Mouse (Mus musculus) heart, adult 2 months (tissue): ENCODE results near the gene Mdm1. TPM values are rescaled to one million over a fixed set of nuclear protein-coding genes. Genes with fewer than 3 reads are reported as not detected.

Experiments used
- DNase-seq, 2 experiments: peaks; one replicate each; pipeline ENCODE4 v3.0.0; 2021
- H3K27ac ChIP-seq: fragments of 200-600 bp; 2 replicates; pipeline ENCODE4 v1.8.1; 2022
- H3K27me3 ChIP-seq: fragments of 200-500 bp; 2 replicates; pipeline ENCODE4 v1.6.1; 2012; ENCODE audit warnings: mild to moderate bottlenecking, low read length, inconsistent platforms, mixed read lengths; ENCODE audit not compliant: control insufficient read depth, insufficient read depth
- H3K36me3 ChIP-seq: fragments of 200-500 bp; 2 replicates; pipeline ENCODE4 v1.6.1; 2012; ENCODE audit warnings: low read length, inconsistent platforms; ENCODE audit not compliant: control insufficient read depth, insufficient read depth
- H3K4me1 ChIP-seq: fragments of 200-500 bp; 2 replicates; pipeline ENCODE4 v1.6.1; 2011; ENCODE audit warnings: low read length; ENCODE audit not compliant: control insufficient read depth, insufficient read depth
- H3K4me3 ChIP-seq: fragments of 200-600 bp; 2 replicates; pipeline ENCODE4 v1.8.1; 2022
- H3K79me2 ChIP-seq: fragments of 200-500 bp; replicated peaks from 2 replicates; pipeline ENCODE4 v1.6.1; 2012; ENCODE audit warnings: mild to moderate bottlenecking, inconsistent platforms, low read length, moderate library complexity, mixed read lengths; ENCODE audit not compliant: control insufficient read depth, insufficient read depth
- H3K9ac ChIP-seq: fragments of 200-500 bp; 2 replicates; pipeline ENCODE4 v1.6.1; 2012; ENCODE audit warnings: low read depth, mild to moderate bottlenecking, control low read depth, inconsistent platforms, low read length, mixed read lengths
- CTCF ChIP-seq: fragments of 200-600 bp; IDR thresholded peaks from 2 replicates; pipeline ENCODE4 v1.8.1; 2022; ENCODE audit warnings: antibody characterized with exemption, mild to moderate bottlenecking, moderate library complexity
- EP300 ChIP-seq: fragments of 200-500 bp; IDR thresholded peaks from 2 replicates; pipeline ENCODE4 v1.6.1; 2011; ENCODE audit warnings: low read depth, low read length, control low read depth; ENCODE audit not compliant: insufficient read depth
- POLR2A ChIP-seq: fragments of 200-500 bp; IDR thresholded peaks from 2 replicates; pipeline ENCODE4 v1.6.1; 2011; ENCODE audit warnings: mild to moderate bottlenecking, low read depth, low read length, control low read depth; ENCODE audit not compliant: insufficient read depth
- WGBS: fragments of 180-500 bp; shearing (Covaris S2); methylation state at CpG from one replicate; pipeline ENCODE4 v1.1.7; 2018; 5-methylcytosine and 5-hydroxymethylcytosine counted together
- intact Hi-C: fragments of 180-260 bp; cut with DNase I; formaldehyde crosslinking; loops from one replicate; pipeline ENCODE4 v1.15.1; 2025
- long read RNA-seq: library from polyadenylated mRNA; stranded (forward); transcript quantifications from one replicate; pipeline ENCODE4 v2.0.0, GENCODE M21; 2021
- polyA plus RNA-seq: library from polyadenylated mRNA; depleted of rRNA; stranded (reverse); fragments of >200 nt; gene quantifications from 2 replicates; pipeline ENCODE4 v1.2.3, GENCODE M21; 2012; rRNA removed
- total RNA-seq, 2 experiments: library from RNA; stranded (reverse); gene quantifications; 2 replicates each; pipeline ENCODE4 v1.2.3; 2021

Mdm1 gene
- total RNA-seq, result 1 to 10 TPM; 3.9 to 4.0 TPM
- polyA plus RNA-seq, result 3.3 and 5.9 TPM in 2 replicates
- long read RNA-seq, partial matches to known transcripts, result 1 of 10 reads
- long read RNA-seq, other reads (novel, unspliced or antisense), result 1 of 10 reads

DNA sequence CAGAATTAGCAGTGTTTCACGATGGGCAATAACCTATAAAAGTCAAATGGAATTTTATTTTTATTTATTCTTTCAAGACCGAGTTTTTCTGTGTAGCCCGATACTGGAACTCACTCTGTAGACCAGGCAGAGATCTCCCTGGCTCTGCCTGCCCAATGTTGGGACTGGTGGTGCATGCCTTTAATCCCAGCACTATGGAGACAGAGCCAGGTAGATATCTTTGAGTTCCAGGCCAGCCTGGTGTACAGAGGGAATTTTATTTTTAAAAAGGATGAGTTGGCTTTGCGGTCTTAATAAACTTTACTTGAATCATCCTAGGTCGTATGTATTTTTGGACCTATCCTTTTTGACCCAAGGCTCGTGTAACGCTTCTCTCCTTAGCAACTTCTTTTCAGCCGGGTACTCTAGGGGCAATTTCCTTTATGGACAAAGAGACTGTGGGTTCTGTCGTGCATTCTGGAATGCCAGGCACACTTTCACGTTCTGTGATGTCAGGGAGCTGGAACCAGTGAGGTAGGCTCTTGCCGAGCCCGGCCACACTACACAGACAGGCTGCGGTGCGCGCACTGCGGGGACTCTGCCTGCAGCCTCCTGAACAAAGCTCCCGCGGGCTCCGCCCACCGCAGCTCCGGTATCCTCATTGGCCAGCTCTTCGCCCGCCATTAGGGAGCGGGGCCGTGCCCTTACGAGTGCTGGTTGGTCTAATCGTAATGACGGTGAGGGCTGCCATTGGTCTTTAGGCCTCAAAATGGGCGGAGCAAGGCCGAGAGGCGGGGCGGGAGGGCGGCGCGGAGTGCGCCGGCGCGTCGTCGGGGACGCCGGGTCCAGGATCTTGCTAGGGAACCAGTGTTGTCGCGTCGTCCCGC lies at the start of gene Mdm1:
Gene Mdm1 (plus strand): TSS at position 794 of the 866 bp plus-strand sequence.
- no peaks in the 10 kb centered on the region for H3K27me3 ChIP-seq
- peak; percentile 99 for DNase-seq
- H3K9ac ChIP-seq, result peak within 1 kb of the TSS; percentile 79
- no peaks in the 10 kb centered on the region for H3K4me1 ChIP-seq
- H3K4me3 ChIP-seq, result peak within 1 kb of the TSS; percentile 63
- H3K79me2 ChIP-seq, result no peaks in the 10 kb centered on the region
- intact Hi-C loops, result no loop called here
- TF ChIP-seq POLR2A, result peak; percentile 56
- no peak for TF ChIP-seq EP300
- TF ChIP-seq CTCF, result no peak
- no peaks in the 10 kb centered on the region for H3K36me3 ChIP-seq
- WGBS, result 5% methylated on average over 47 of the region's 47 CpGs
- H3K27ac ChIP-seq, result peak within 1 kb of the TSS; percentile 26; the same call in 1 of the 2 replicates

DNA sequence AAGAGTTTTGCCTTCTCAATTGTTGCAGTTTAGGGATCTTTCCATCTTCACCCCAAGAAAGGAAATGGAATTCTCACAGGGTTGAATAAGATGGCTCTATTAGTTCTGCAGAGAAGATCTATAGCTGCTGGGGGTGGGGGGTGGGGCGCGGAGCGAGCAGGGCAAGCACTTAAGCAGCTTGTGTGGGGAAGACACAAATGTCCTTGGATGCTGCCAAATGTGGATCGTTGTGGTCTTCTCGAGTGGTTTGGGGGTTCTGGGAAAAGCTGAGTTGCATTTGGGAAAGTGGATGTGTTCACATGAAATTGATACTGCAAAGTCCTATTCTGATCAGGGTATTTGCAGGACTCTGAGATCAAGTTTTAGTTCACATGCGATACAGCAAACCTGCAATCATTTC lies 48.9 kb upstream of the Mdm1 start:
- Histone ChIP-seq H3K36me3 (no peaks in the 10 kb centered on the region), H3K27ac (no peak overlapping the region), H3K79me2 (no peaks in the 10 kb centered on the region), H3K4me3 (no peak overlapping the region), H3K4me1 (peaks cover 5% of the 10 kb centered on the region; the same call in 1 of the 2 replicates), H3K9ac (no peak overlapping the region), H3K27me3 (no peaks in the 10 kb centered on the region)
- intact Hi-C loops, result no loop called here
- TF ChIP-seq CTCF (no peak), EP300 (no peak), POLR2A (no peak)
- 87% methylated on average over 6 of the region's 6 CpGs for WGBS
- DNase-seq, result no peak

DNA sequence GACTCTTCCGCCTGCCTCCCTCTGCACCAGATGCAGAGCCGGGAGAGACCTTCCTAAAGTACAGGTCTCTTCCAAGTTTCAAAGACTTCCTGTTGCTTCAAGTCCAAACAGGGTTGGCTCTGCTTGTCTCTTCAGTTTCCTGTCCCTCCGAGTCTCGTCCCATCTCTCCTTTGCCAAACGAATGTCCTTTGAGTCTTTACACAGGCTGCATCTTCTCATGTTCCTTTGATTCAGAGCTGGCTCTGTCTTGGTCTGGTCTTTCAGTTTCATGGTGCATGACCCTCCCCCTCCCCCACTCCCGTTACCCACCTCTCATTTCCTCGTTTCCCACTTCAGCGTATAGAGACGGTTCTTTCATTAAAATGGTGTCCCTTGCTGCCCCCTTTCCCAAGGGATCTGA lies 47.9 kb upstream of the Mdm1 start:
- TF ChIP-seq POLR2A (no peak), CTCF (no peak), EP300 (no peak)
- Histone ChIP-seq H3K9ac (no peak overlapping the region), H3K36me3 (no peaks in the 10 kb centered on the region), H3K4me3 (no peak overlapping the region), H3K27me3 (no peaks in the 10 kb centered on the region), H3K79me2 (no peaks in the 10 kb centered on the region), H3K27ac (no peak overlapping the region), H3K4me1 (peaks cover 3% of the 10 kb centered on the region; the same call in 1 of the 2 replicates)
- 20% methylated on average over 9 of the region's 9 CpGs for WGBS
- intact Hi-C loops, result no loop called here
- DNase-seq, result no peak

DNA sequence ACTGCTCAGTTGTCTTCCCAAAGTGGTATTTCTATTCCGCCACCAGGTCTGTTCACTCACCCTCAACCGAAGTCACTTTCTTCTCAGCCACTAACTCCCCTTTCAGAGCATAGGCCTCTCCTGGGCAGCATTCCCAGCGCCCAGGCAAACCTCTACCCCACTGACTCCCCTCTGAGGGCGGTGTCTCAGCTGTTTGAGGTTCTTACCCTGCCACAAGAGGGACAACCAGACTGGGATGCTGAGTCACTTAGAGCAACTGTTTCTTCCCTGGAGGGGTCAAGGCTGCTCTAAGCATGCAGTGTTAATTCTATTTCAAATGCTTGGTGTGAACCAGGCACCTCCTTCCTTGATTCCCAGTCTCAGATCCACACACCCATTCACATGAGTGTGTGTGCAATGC lies 46.8 kb upstream of the Mdm1 start:
- peaks cover 3% of the 10 kb centered on the region; the same call in 1 of the 2 replicates for H3K4me1 ChIP-seq
- intact Hi-C loops, result no loop called here
- DNase-seq, result no peak
- 88% methylated on average over 4 of the region's 4 CpGs for WGBS
- H3K79me2 ChIP-seq, result no peaks in the 10 kb centered on the region
- H3K4me3 ChIP-seq, result no peak overlapping the region
- no peaks in the 10 kb centered on the region for H3K27me3 ChIP-seq
- TF ChIP-seq CTCF, result no peak
- no peak for TF ChIP-seq POLR2A
- no peak for TF ChIP-seq EP300
- H3K9ac ChIP-seq, result no peak overlapping the region
- H3K27ac ChIP-seq, result no peak overlapping the region
- no peaks in the 10 kb centered on the region for H3K36me3 ChIP-seq

DNA sequence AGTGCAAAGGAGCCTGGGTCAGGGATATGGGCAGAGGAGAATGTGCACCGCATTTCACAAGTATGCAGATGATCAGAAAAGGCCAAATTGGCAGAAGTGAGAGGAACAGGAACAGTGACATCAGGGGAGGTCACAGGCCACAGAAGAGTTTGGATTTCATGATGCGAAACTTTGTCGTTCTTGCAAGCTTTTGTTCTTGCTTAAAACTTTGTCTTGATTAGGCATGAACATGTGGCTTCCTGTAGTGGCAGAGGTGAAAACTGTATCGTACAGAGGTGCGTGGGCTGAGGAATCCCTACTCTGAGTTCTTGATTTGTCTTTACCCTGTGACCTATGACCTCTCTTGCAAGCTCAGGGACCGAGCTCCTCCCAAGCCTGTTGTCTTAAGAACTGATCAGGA lies 45.4 kb upstream of the Mdm1 start:
- H3K4me3 ChIP-seq, result no peak overlapping the region
- WGBS, result 78% methylated on average over 6 of the region's 6 CpGs
- H3K27me3 ChIP-seq, result no peaks in the 10 kb centered on the region
- no peak overlapping the region for H3K9ac ChIP-seq
- no peaks in the 10 kb centered on the region for H3K79me2 ChIP-seq
- H3K4me1 ChIP-seq, result peaks cover 3% of the 10 kb centered on the region; the same call in 1 of the 2 replicates
- no peak overlapping the region for H3K27ac ChIP-seq
- no peaks in the 10 kb centered on the region for H3K36me3 ChIP-seq
- TF ChIP-seq POLR2A, result no peak
- TF ChIP-seq CTCF, result no peak
- TF ChIP-seq EP300, result no peak
- DNase-seq, result no peak
- intact Hi-C loops, result no loop called here

DNA sequence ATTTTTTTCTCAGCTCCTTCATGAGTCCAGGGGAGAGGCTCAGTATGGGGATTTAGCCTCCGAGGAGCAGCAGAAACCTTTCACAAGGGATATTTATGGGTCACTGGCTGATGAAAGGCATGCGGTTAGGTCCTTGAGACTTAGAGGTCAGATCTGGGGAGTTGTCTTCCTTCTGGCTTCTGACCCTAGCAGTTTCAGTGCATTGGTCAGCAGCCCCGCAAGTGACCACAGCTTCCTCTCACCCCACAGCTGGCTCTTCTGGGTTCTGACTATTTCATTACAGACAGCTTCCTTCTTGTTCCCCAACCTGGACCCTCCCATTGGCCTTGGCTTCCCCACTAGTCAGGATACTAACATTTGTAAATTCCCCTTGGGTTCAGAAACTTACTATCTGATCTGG lies 43.7 kb upstream of the Mdm1 start:
- DNase-seq, result peak in 1 of 2 experiments; percentile 69
- Histone ChIP-seq H3K36me3 (no peaks in the 10 kb centered on the region), H3K4me1 (peaks cover 3% of the 10 kb centered on the region; the same call in 1 of the 2 replicates), H3K4me3 (no peak overlapping the region), H3K9ac (no peak overlapping the region), H3K27ac (no peak overlapping the region), H3K27me3 (no peaks in the 10 kb centered on the region), H3K79me2 (no peaks in the 10 kb centered on the region)
- WGBS, result 56% methylated on average over 3 of the region's 3 CpGs
- no peak for TF ChIP-seq POLR2A
- 0 out of 2 replicates have a peak, but pooled peaks have one; percentile 48 for TF ChIP-seq EP300
- TF ChIP-seq CTCF, result no peak
- intact Hi-C loops, result no loop called here
